Mouse (Mus musculus) stomach, postnatal 0 days (tissue): Measurements from ENCODE around the gene Lrch1. TPM values are rescaled to one million over a fixed set of nuclear protein-coding genes. Genes with fewer than 3 reads are reported as not detected.

Experiments used
- ATAC-seq: fragments of 200-750 bp; cut with Nextera tagmentation; 2 replicates; pipeline ENCODE4 v1.8.0; 2017; ENCODE audit not compliant: low FRiP score, low TSS enrichment
- DNase-seq: peaks from one replicate; pipeline ENCODE4 v3.0.0-alpha.2; 2016; ENCODE audit warnings: low spot score
- H3K27ac ChIP-seq: fragments of 300-500 bp; sonication (generic); replicated peaks from 2 replicates; pipeline ENCODE4 v1.5.1; 2014; ENCODE audit warnings: mild to moderate bottlenecking, control low read depth
- H3K27me3 ChIP-seq: fragments of 300-500 bp; sonication (generic); 2 replicates; pipeline ENCODE4 v1.6.1; 2014; ENCODE audit warnings: low read length; ENCODE audit not compliant: control insufficient read depth, insufficient read depth
- H3K36me3 ChIP-seq: fragments of 300-500 bp; sonication (generic); 2 replicates; pipeline ENCODE4 v1.6.1; 2014; ENCODE audit warnings: low read length, mixed read lengths; ENCODE audit not compliant: control insufficient read depth, insufficient read depth
- H3K4me1 ChIP-seq: fragments of 300-500 bp; sonication (generic); replicated peaks from 2 replicates; pipeline ENCODE4 v1.6.1; 2014; ENCODE audit warnings: antibody characterized with exemption; ENCODE audit not compliant: control insufficient read depth, insufficient read depth
- H3K4me2 ChIP-seq: fragments of 300-500 bp; sonication (generic); replicated peaks from 2 replicates; pipeline ENCODE4 v1.6.1; 2014; ENCODE audit warnings: low read depth, mild to moderate bottlenecking, control low read depth, moderate library complexity
- H3K4me3 ChIP-seq: fragments of 300-500 bp; sonication (generic); 2 replicates; pipeline ENCODE4 v1.5.1; 2014; ENCODE audit warnings: low read depth, low read length, control low read depth
- H3K9ac ChIP-seq: fragments of 300-500 bp; sonication (generic); 2 replicates; pipeline ENCODE4 v1.6.1; 2014; ENCODE audit warnings: mild to moderate bottlenecking, low read length, control low read depth, mixed read lengths
- H3K9me3 ChIP-seq: fragments of 300-500 bp; sonication (generic); 2 replicates; pipeline ENCODE4 v1.6.1; 2016; ENCODE audit warnings: low read length; ENCODE audit not compliant: control insufficient read depth
- CTCF ChIP-seq: IDR thresholded peaks from 2 replicates; pipeline ENCODE4 v1.5.1; 2016; ENCODE audit warnings: antibody characterized with exemption, low read depth, mild to moderate bottlenecking, moderate library complexity
- EP300 ChIP-seq: optimal IDR thresholded peaks from 2 replicates; pipeline ENCODE3; 2016; ENCODE audit warnings: antibody characterized with exemption
- WGBS: fragments of 180-500 bp; shearing (Covaris S2); extraction: QIAGEN DNeasy Blood & Tissue Kit; methylation state at CpG from one replicate; pipeline ENCODE4 v1.1.7; 2014; 5-methylcytosine and 5-hydroxymethylcytosine counted together
- polyA plus RNA-seq: library from polyadenylated mRNA; unstranded; fragments of >200 nt; fragmentation: Nextera tagmentation; extraction: Ambion mirVana; gene quantifications from 2 replicates; pipeline ENCODE4 v1.2.1, GENCODE M21; 2015

Gene Lrch1
- polyA plus RNA-seq, 1 experiment from 2014 or later: 11.7 TPM

GRCm38 (mm10) chr14:74841297-74841696 is 106.4 kb downstream of the Lrch1 start:
- ATAC-seq: no peak

DNA sequence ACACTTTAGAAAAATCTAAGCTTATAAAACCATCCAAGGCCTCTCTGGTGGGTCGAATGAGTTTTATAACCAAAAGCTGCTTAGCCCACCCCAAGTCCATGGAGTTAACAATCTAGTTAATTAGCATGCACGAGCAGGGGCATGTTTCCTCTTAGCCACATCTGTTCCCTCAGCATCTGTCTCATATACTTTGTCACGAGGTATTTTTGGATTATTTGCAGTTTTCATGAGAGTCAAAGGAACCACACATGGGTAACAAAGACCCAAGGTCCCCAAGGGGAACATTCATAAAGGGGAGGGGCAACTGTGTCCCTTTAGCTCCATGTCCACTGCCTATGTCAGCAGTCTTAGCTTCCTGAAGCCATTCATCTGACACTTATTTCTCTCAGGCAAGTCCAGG is 106.9 kb downstream of the Lrch1 start:
- H3K9ac ChIP-seq: no peak overlapping the region
- H3K27me3 ChIP-seq: no peaks in the 10 kb centered on the region
- no peak for DNase-seq
- no peak overlapping the region for H3K27ac ChIP-seq
- TF ChIP-seq EP300 (no peak), CTCF (no peak)
- no peaks in the 10 kb centered on the region for H3K9me3 ChIP-seq
- no peaks in the 10 kb centered on the region for H3K36me3 ChIP-seq
- 56% methylated on average over 3 of the region's 3 CpGs for WGBS
- no peak overlapping the region for H3K4me3 ChIP-seq
- H3K4me1 ChIP-seq: no peaks in the 10 kb centered on the region; the same call in 1 of the 2 replicates
- no peak for ATAC-seq
- H3K4me2 ChIP-seq: no peak overlapping the region

More at GRCm38 (mm10) chr14:74841297-74841696, 106.4 kb downstream of the Lrch1 start:
- Histone ChIP-seq H3K4me2 (no peak overlapping the region), H3K27me3 (no peaks in the 10 kb centered on the region), H3K36me3 (no peaks in the 10 kb centered on the region), H3K4me1 (no peaks in the 10 kb centered on the region; the same call in 1 of the 2 replicates), H3K4me3 (no peak overlapping the region), H3K27ac (no peak overlapping the region), H3K9me3 (no peaks in the 10 kb centered on the region), H3K9ac (no peak overlapping the region)
- 58% methylated on average over 3 of the region's 3 CpGs for WGBS
- TF ChIP-seq CTCF (no peak), EP300 (no peak)
- no peak for DNase-seq

GRCm38 (mm10) chr14:74840328-74840727 is 107.3 kb downstream of the Lrch1 start:
- Histone ChIP-seq H3K36me3 (no peaks in the 10 kb centered on the region), H3K4me3 (no peak overlapping the region), H3K9me3 (no peaks in the 10 kb centered on the region), H3K27ac (no peak overlapping the region), H3K4me1 (no peaks in the 10 kb centered on the region), H3K27me3 (no peaks in the 10 kb centered on the region), H3K4me2 (no peak overlapping the region), H3K9ac (no peak overlapping the region)
- ATAC-seq (no peak), DNase-seq (no peak)
- 77% methylated on average over 2 of the region's 2 CpGs for WGBS
- no peak for TF ChIP-seq EP300
- no peak for TF ChIP-seq CTCF

- no peak overlapping the region for H3K4me3 ChIP-seq
- H3K4me2 ChIP-seq: no peak overlapping the region
- DNase-seq: no peak
- H3K9me3 ChIP-seq: no peaks in the 10 kb centered on the region
- 91% methylated on average over 7 of the region's 7 CpGs for WGBS
- no peaks in the 10 kb centered on the region for H3K4me1 ChIP-seq
- H3K27me3 ChIP-seq: no peaks in the 10 kb centered on the region
- H3K9ac ChIP-seq: no peak overlapping the region
- no peak for ATAC-seq
- TF ChIP-seq EP300 (no peak), CTCF (no peak)
- H3K27ac ChIP-seq: no peak overlapping the region
- no peaks in the 10 kb centered on the region for H3K36me3 ChIP-seq
Observed at GRCm38 (mm10) chr14:74838816-74839215, 108.9 kb downstream of the Lrch1 start.

DNA sequence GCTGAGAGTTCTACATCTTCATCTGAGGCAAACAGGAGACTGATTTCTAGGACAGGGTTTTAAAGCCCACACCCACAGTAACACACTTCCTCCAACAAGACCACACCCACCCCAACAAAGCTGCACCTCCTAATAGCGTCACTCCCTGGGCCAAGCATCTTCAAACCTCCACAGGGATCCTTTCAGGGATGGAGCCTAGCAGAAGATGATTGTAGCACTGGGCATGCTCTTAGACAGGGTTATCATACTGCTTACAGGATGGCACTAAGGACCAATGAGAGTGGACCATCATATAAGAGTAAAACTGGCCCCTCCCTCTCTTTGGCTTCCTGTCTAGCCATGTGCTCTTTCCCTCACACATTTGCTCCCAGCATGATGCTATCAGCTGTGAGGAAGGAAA is 112.7 kb downstream of the Lrch1 start:
- DNase-seq (no peak), ATAC-seq (no peak)
- no peak overlapping the region for H3K9ac ChIP-seq
- TF ChIP-seq EP300 (no peak), CTCF (no peak)
- no peaks in the 10 kb centered on the region for H3K4me1 ChIP-seq
- H3K9me3 ChIP-seq: no peaks in the 10 kb centered on the region
- H3K4me3 ChIP-seq: no peak overlapping the region
- 28% methylated on average over 1 of the region's 1 CpGs for WGBS
- H3K27me3 ChIP-seq: no peaks in the 10 kb centered on the region
- H3K36me3 ChIP-seq: 0 out of 2 replicates have a peak, but pooled peaks cover 3% of the 10 kb centered on the region
- H3K27ac ChIP-seq: no peak overlapping the region
- no peak overlapping the region for H3K4me2 ChIP-seq

DNA sequence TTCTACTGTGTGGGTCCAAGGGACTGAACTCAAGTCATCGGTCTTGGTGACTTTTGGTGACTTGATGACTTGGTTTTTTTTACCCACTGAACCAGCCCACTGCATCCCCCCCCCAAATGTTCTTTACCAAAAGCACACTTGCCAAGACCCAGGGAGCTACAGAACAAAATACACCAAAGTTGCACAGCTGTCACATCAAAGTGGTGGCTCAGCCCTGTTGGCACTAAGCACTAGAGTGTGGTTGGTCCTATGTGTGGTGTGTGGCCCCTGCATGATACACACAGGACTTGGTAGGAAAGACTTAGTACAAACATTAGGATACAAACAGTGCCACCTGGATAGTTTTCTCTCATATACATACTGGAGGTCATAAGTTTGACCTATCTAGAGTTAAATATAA is 113.5 kb downstream of the Lrch1 start:
- no peak for TF ChIP-seq EP300
- TF ChIP-seq CTCF: no peak
- Histone ChIP-seq H3K4me3 (no peak overlapping the region), H3K9me3 (no peaks in the 10 kb centered on the region), H3K27ac (no peak overlapping the region), H3K27me3 (no peaks in the 10 kb centered on the region), H3K9ac (no peak overlapping the region), H3K36me3 (0 out of 2 replicates have a peak, but pooled peaks cover 3% of the 10 kb centered on the region), H3K4me1 (no peaks in the 10 kb centered on the region), H3K4me2 (no peak overlapping the region)
- DNase-seq (no peak), ATAC-seq (no peak)
- WGBS: 96% methylated on average over 1 of the region's 1 CpGs
